17 mouse cellular contexts compared by ENCODE assay signal in the genomic region with DNA sequence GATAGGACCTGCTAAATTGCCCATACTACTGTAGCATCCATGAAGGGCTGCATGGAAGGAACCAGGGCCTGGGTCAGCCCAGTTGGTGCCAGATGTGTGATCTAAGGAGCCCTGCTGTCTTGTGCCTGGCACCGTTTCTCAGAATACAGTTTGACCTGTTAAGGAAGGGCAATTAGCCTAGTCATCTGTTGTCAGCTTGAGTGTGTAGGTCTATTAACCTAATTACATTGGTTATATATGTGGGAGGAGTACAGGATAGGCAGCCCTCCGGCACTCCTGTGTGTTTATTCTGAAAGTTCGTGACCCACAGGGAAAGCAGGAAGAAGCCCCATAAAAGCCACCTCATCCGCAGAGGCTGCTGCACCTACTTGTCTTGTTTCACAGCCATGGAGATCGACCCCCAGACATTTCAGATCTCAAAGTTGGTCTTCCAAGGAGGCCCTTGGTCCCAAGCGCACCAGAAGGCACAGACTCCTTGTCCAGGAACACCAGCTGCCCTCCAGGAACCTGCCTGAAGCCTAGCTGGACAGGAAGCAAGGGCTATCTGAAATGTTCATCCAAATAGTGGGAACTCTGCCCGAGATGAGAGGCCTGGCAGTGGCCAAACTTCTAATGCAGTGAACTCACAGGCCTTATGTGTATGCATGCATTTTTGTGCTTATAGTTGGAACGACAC. TPM values are rescaled to one million over a fixed set of nuclear protein-coding genes. Genes with fewer than 3 reads are reported as not detected.
DNase-seq lines count a peak whose midpoint lies in the region; ATAC-seq and TF ChIP-seq lines count a peak whose summit lies in the region.
"Had no signal": no experiment of that assay in that cellular context is flagged by ENCODE, and none has a peak within 500 bp of the region (broad histone marks: within the 10 kb centered on the region; RNA-seq: fewer than 3 reads in every experiment).

No protein-coding gene starts in this region.

- H3K4me3 ChIP-seq in gastrocnemius, adult 2 months = no peak overlapping the region
- no peak overlapping the region for H3K4me3 ChIP-seq in kidney, embryonic 16.5 days (ENCODE audit: low read length)
- no peak overlapping the region for H3K4me3 ChIP-seq in brown adipose tissue, adult 24 weeks (ENCODE audit: insufficient read depth, low read depth, low read length)
- no peak overlapping the region for H3K4me3 ChIP-seq in limb, embryonic 15.5 days
- H3K4me3 ChIP-seq: embryonic facial prominence, embryonic 12.5 days; forebrain, embryonic 15.5 days; liver, embryonic 13.5 days had no signal

- no peak for ATAC-seq in kidney, embryonic 16.5 days (ENCODE audit: low FRiP score, low TSS enrichment)
- ATAC-seq in limb, embryonic 15.5 days (ENCODE audit: insufficient number of reproducible peaks, low FRiP score, low TSS enrichment, low read depth) = no peak
- ATAC-seq: forebrain, embryonic 15.5 days; hindbrain, postnatal 0 days had no signal

- H3K9ac ChIP-seq in kidney, embryonic 16.5 days (replicated peaks; ENCODE audit: low read length) = no peak overlapping the region
- no peak overlapping the region for H3K9ac ChIP-seq in limb, embryonic 15.5 days
- H3K9ac ChIP-seq: embryonic facial prominence, embryonic 12.5 days; forebrain, embryonic 15.5 days; liver, embryonic 13.5 days had no signal

- H3K9me3 ChIP-seq in kidney, embryonic 16.5 days (ENCODE audit: low read length) = peaks cover 9% of the 10 kb centered on the region; the same call in 1 of the 2 replicates
- no peaks in the 10 kb centered on the region for H3K9me3 ChIP-seq in limb, embryonic 15.5 days
- H3K9me3 ChIP-seq: forebrain, embryonic 15.5 days had no signal

- no peak for TF ChIP-seq CTCF in gastrocnemius, adult 2 months (IDR thresholded peaks at IDR 0.05)

- no peak for DNase-seq in gastrocnemius, adult 2 months
- DNase-seq in gastrocnemius, postnatal 14 days = no peak
- no peak for DNase-seq in kidney, postnatal 14 days
- DNase-seq in frontal cortex, postnatal 10 days (ENCODE audit: low spot score in 2 of 2) = no peak
- no peak for DNase-seq in layer of hippocampus, adult 8-10 months (ENCODE audit: low spot score in 2 of 2)
- DNase-seq: adrenal gland, postnatal 36 days; B cell, adult 2 months; kidney, postnatal 36 days; liver, embryonic 13.5 days; lung, postnatal 10 days; spleen, adult 18-20 months had no signal

- peaks cover 36% of the 10 kb centered on the region for H3K4me1 ChIP-seq in kidney, embryonic 16.5 days (ENCODE audit: insufficient read depth, low read length)
- peaks cover 33% of the 10 kb centered on the region for H3K4me1 ChIP-seq in brown adipose tissue, adult 24 weeks (ENCODE audit: control insufficient read depth, insufficient read depth, insufficient read length, low read length)
- H3K4me1 ChIP-seq in limb, embryonic 15.5 days = peaks cover 19% of the 10 kb centered on the region

- WGBS in kidney, embryonic 16.5 days = 34% methylated on average over 8 of the region's 8 CpGs
- 42% methylated on average over 8 of the region's 8 CpGs for WGBS in limb, embryonic 15.5 days

- H3K36me3 ChIP-seq in kidney, embryonic 16.5 days (ENCODE audit: insufficient read depth, low read length) = peaks cover 16% of the 10 kb centered on the region
- peaks cover 73% of the 10 kb centered on the region for H3K36me3 ChIP-seq in limb, embryonic 15.5 days

- H3K27ac ChIP-seq in gastrocnemius, adult 2 months = peak overlapping the region; percentile 59
- H3K27ac ChIP-seq in kidney, embryonic 16.5 days (ENCODE audit: low read length) = peak overlapping the region; percentile 33; the same call in 1 of the 2 replicates
- peak overlapping the region; percentile 74 for H3K27ac ChIP-seq in brown adipose tissue, adult 24 weeks (replicated peaks; ENCODE audit: low read depth, low read length)
- 0 out of 2 replicates have a peak overlapping the region, but pooled peaks have one; percentile 44 for H3K27ac ChIP-seq in limb, embryonic 15.5 days
- H3K27ac ChIP-seq: embryonic facial prominence, embryonic 12.5 days; forebrain, embryonic 15.5 days; hindbrain, postnatal 0 days; liver, embryonic 13.5 days had no signal

- no peaks in the 10 kb centered on the region for H3K27me3 ChIP-seq in kidney, embryonic 16.5 days (ENCODE audit: insufficient read depth, low read length)
- no peaks in the 10 kb centered on the region for H3K27me3 ChIP-seq in limb, embryonic 15.5 days
- H3K27me3 ChIP-seq: embryonic facial prominence, embryonic 12.5 days; forebrain, embryonic 15.5 days; liver, embryonic 13.5 days had no signal

- intact Hi-C loops in gastrocnemius, adult 2 months (cut with DNase I) = no loop called here
- intact Hi-C loops in gastrocnemius, postnatal 14 days (cut with DNase I; ENCODE audit: low total_unique reads) = no loop called here

- H3K4me2 ChIP-seq in kidney, embryonic 16.5 days (replicated peaks; ENCODE audit: low read depth, low read length) = no peak overlapping the region
- H3K4me2 ChIP-seq in limb, embryonic 15.5 days = no peak overlapping the region
- H3K4me2 ChIP-seq: embryonic facial prominence, embryonic 12.5 days; forebrain, embryonic 15.5 days; liver, embryonic 13.5 days had no signal

RNA-seq across cellular contexts. Expression of a gene that starts 5.4 kb away (rescaled TPM):
- 10 to 100 TPM; 73.0 to 89.6 TPM for total RNA-seq in gastrocnemius, adult 2 months (2021)
- total RNA-seq in gastrocnemius, postnatal 14 days (2021) = 10 to 100 TPM; 30.8 to 77.9 TPM
- polyA plus RNA-seq in kidney, embryonic 16.5 days (2015; fragmentation: Nextera tagmentation; extraction: Ambion mirVana) = 26.8 and 28.3 TPM in 2 replicates
- 44.4 and 326 TPM in 2 replicates for polyA plus RNA-seq in brown adipose tissue, adult 24 weeks (2012; ENCODE audit: insufficient read depth, insufficient read length, missing spikeins)
- polyA plus RNA-seq in limb, embryonic 15.5 days (2015; fragmentation: Nextera tagmentation; extraction: Ambion mirVana) = 27.3 and 32.5 TPM in 2 replicates
- total RNA-seq in layer of hippocampus, adult 8-10 months (2022) = 10 to 100 TPM; 13.6 to 22.6 (median 20.6) TPM

RNA-seq across cellular contexts. Expression of a gene that starts 6.0 kb away (rescaled TPM):
- 10 to 100 TPM; 40.3 to 60.3 TPM for total RNA-seq in gastrocnemius, adult 2 months (2021)
- total RNA-seq in gastrocnemius, postnatal 14 days (2021) = 10 to 100 TPM; 71.4 to 87.7 TPM
- 131 and 141 TPM in 2 replicates for polyA plus RNA-seq in kidney, embryonic 16.5 days (2015; fragmentation: Nextera tagmentation; extraction: Ambion mirVana)
- polyA plus RNA-seq in brown adipose tissue, adult 24 weeks (2012; ENCODE audit: insufficient read depth, insufficient read length, missing spikeins) = 124 and 179 TPM in 2 replicates
- polyA plus RNA-seq in limb, embryonic 15.5 days (2015; fragmentation: Nextera tagmentation; extraction: Ambion mirVana) = 122 and 130 TPM in 2 replicates
- total RNA-seq in layer of hippocampus, adult 8-10 months (2022) = 100 to 1,000 TPM; 118 to 152 (median 136) TPM
